Mouse (Mus musculus) neural tube, embryonic 14.5 days (tissue): ENCODE results near the gene Cnn2. TPM values are rescaled to one million over a fixed set of nuclear protein-coding genes. Genes with fewer than 3 reads are reported as not detected.
A peak's percentile ranks its signal among the peaks of the same experiment; 100 is the strongest.

ENCODE experiments used
- ATAC-seq: fragments of 200-750 bp; cut with Nextera tagmentation; 2 replicates; pipeline ENCODE4 v1.8.0; 2017; ENCODE audit warnings: low read depth, mild to moderate bottlenecking, moderate TSS enrichment, moderate library complexity
- H3K27ac ChIP-seq: fragments of 300-500 bp; sonication (generic); 2 replicates; pipeline ENCODE4 v1.5.1; 2014; ENCODE audit warnings: low read depth, mild to moderate bottlenecking, control low read depth, low read length, moderate library complexity, mixed read lengths
- H3K27me3 ChIP-seq: fragments of 300-500 bp; sonication (generic); 2 replicates; pipeline ENCODE4 v1.6.1; 2014; ENCODE audit warnings: low read length; ENCODE audit not compliant: control insufficient read depth, insufficient read depth
- H3K36me3 ChIP-seq: fragments of 300-500 bp; sonication (generic); 2 replicates; pipeline ENCODE4 v1.6.1; 2014; ENCODE audit warnings: low read length, mixed read lengths; ENCODE audit not compliant: control insufficient read depth, insufficient read depth
- H3K4me1 ChIP-seq: fragments of 300-500 bp; sonication (generic); 2 replicates; pipeline ENCODE4 v1.6.1; 2014; ENCODE audit warnings: low read length; ENCODE audit not compliant: control insufficient read depth, insufficient read depth
- H3K4me2 ChIP-seq: fragments of 300-500 bp; sonication (generic); 2 replicates; pipeline ENCODE4 v1.6.1; 2014; ENCODE audit warnings: mild to moderate bottlenecking, low read depth, low read length, control low read depth
- H3K4me3 ChIP-seq: fragments of 300-500 bp; sonication (generic); 2 replicates; pipeline ENCODE4 v1.5.1; 2014; ENCODE audit warnings: low read depth, low read length, control low read depth, mixed read lengths
- H3K9ac ChIP-seq: fragments of 300-500 bp; sonication (generic); replicated peaks from 2 replicates; pipeline ENCODE4 v1.6.1; 2014; ENCODE audit warnings: low read depth, mild to moderate bottlenecking, control low read depth, low read length, mixed read lengths
- H3K9me3 ChIP-seq: fragments of 300-500 bp; sonication (generic); 2 replicates; pipeline ENCODE4 v1.6.1; 2016; ENCODE audit warnings: low read length; ENCODE audit not compliant: control insufficient read depth
- WGBS: fragments of 180-500 bp; shearing (Covaris S2); extraction: QIAGEN DNeasy Blood & Tissue Kit; methylation state at CpG from one replicate; pipeline ENCODE4 v1.1.7; 2014; 5-methylcytosine and 5-hydroxymethylcytosine counted together
- polyA plus RNA-seq: library from polyadenylated mRNA; unstranded; fragments of >200 nt; fragmentation: Nextera tagmentation; extraction: Ambion mirVana; gene quantifications from 2 replicates; pipeline ENCODE4 v1.2.1, GENCODE M21; 2014

Cnn2 gene
- polyA plus RNA-seq, 1 experiment from 2014 or later, result 9.9 TPM

- WGBS, result 86% methylated on average over 8 of the region's 8 CpGs
- peaks cover 17% of the 10 kb centered on the region for H3K27me3 ChIP-seq
- no peaks in the 10 kb centered on the region for H3K9me3 ChIP-seq
- no peak overlapping the region for H3K9ac ChIP-seq
- H3K4me2 ChIP-seq, result no peak overlapping the region
- H3K4me1 ChIP-seq, result 0 out of 2 replicates have a peak, but pooled peaks cover 6% of the 10 kb centered on the region
- peaks cover 39% of the 10 kb centered on the region for H3K36me3 ChIP-seq
- H3K4me3 ChIP-seq, result no peak overlapping the region
- no peak for ATAC-seq
- H3K27ac ChIP-seq, result no peak overlapping the region
These were observed 13.7 kb upstream of the Cnn2 start for GRCm38 (mm10) chr10:79974668-79975067.

GRCm38 (mm10) chr10:79976071-79976721, 12.2 kb upstream of the Cnn2 start:
- H3K27me3 ChIP-seq, result peaks cover 6% of the 10 kb centered on the region
- no peaks in the 10 kb centered on the region for H3K9me3 ChIP-seq
- H3K4me2 ChIP-seq, result no peak overlapping the region
- WGBS, result 85% methylated on average over 25 of the region's 28 CpGs
- no peak overlapping the region for H3K4me3 ChIP-seq
- H3K9ac ChIP-seq, result no peak overlapping the region
- ATAC-seq, result no peak
- no peak overlapping the region for H3K27ac ChIP-seq
- no peaks in the 10 kb centered on the region for H3K4me1 ChIP-seq
- peaks cover 39% of the 10 kb centered on the region for H3K36me3 ChIP-seq

- Histone ChIP-seq H3K4me1 (peaks cover 5% of the 10 kb centered on the region; the same call in 1 of the 2 replicates), H3K4me2 (no peak overlapping the region), H3K36me3 (peaks cover 39% of the 10 kb centered on the region), H3K27me3 (peaks cover 3% of the 10 kb centered on the region; the same call in 1 of the 2 replicates), H3K9ac (no peak overlapping the region), H3K9me3 (no peaks in the 10 kb centered on the region), H3K27ac (no peak overlapping the region), H3K4me3 (no peak overlapping the region)
- WGBS, result 67% methylated on average over 30 of the region's 36 CpGs
- ATAC-seq, result no peak
These were observed 11.7 kb upstream of the Cnn2 start for GRCm38 (mm10) chr10:79976722-79977107.

GRCm38 (mm10) chr10:79977324-79977723, 11.1 kb upstream of the Cnn2 start:
- peaks cover 39% of the 10 kb centered on the region for H3K36me3 ChIP-seq
- no peaks in the 10 kb centered on the region for H3K9me3 ChIP-seq
- no peak overlapping the region for H3K9ac ChIP-seq
- no peak overlapping the region for H3K27ac ChIP-seq
- no peak overlapping the region for H3K4me2 ChIP-seq
- no peak for ATAC-seq
- peaks cover 6% of the 10 kb centered on the region for H3K4me1 ChIP-seq
- H3K27me3 ChIP-seq, result no peaks in the 10 kb centered on the region
- no peak overlapping the region for H3K4me3 ChIP-seq
- WGBS, result 82% methylated on average over 28 of the region's 28 CpGs

GRCm38 (mm10) chr10:79978061-79978460, 10.3 kb upstream of the Cnn2 start:
- peaks cover 39% of the 10 kb centered on the region for H3K36me3 ChIP-seq
- ATAC-seq, result no peak
- H3K4me1 ChIP-seq, result peaks cover 14% of the 10 kb centered on the region
- H3K9ac ChIP-seq, result no peak overlapping the region
- no peaks in the 10 kb centered on the region for H3K27me3 ChIP-seq
- H3K9me3 ChIP-seq, result no peaks in the 10 kb centered on the region
- WGBS, result 99% methylated on average over 18 of the region's 21 CpGs
- H3K27ac ChIP-seq, result no peak overlapping the region
- H3K4me2 ChIP-seq, result no peak overlapping the region
- H3K4me3 ChIP-seq, result no peak overlapping the region

- H3K36me3 ChIP-seq, result peaks cover 39% of the 10 kb centered on the region
- WGBS, result 92% methylated on average over 22 of the region's 22 CpGs
- ATAC-seq, result no peak
These were observed 8.8 kb upstream of the Cnn2 start for GRCm38 (mm10) chr10:79979401-79980155.

GRCm38 (mm10) chr10:79983205-79983604, 5.2 kb upstream of the Cnn2 start:
- no peak for ATAC-seq
- H3K27me3 ChIP-seq, result peaks cover 4% of the 10 kb centered on the region
- peak overlapping the region; percentile 83 for H3K9ac ChIP-seq
- peak overlapping the region; percentile 94; the same call in 1 of the 2 replicates for H3K27ac ChIP-seq
- H3K36me3 ChIP-seq, result peaks cover 9% of the 10 kb centered on the region
- no peaks in the 10 kb centered on the region for H3K9me3 ChIP-seq
- H3K4me2 ChIP-seq, result peak overlapping the region; percentile 98
- H3K4me1 ChIP-seq, result peaks cover 26% of the 10 kb centered on the region
- H3K4me3 ChIP-seq, result peak overlapping the region; percentile 75
- WGBS, result 74% methylated on average over 5 of the region's 5 CpGs

More at GRCm38 (mm10) chr10:79979401-79980155, 8.8 kb upstream of the Cnn2 start:
- Histone ChIP-seq H3K4me3 (no peak overlapping the region), H3K9ac (no peak overlapping the region), H3K27me3 (no peaks in the 10 kb centered on the region), H3K27ac (no peak overlapping the region), H3K4me2 (no peak overlapping the region), H3K9me3 (no peaks in the 10 kb centered on the region), H3K4me1 (peaks cover 19% of the 10 kb centered on the region)

- Histone ChIP-seq H3K9me3 (no peaks in the 10 kb centered on the region), H3K36me3 (peaks cover 5% of the 10 kb centered on the region), H3K27ac (peak overlapping the region; percentile 94), H3K4me1 (peaks cover 28% of the 10 kb centered on the region), H3K4me2 (peak overlapping the region; percentile 98), H3K27me3 (peaks cover 9% of the 10 kb centered on the region), H3K9ac (peak overlapping the region; percentile 83), H3K4me3 (peak overlapping the region; percentile 75)
- WGBS, result 3% methylated on average over 16 of the region's 21 CpGs
- peak; percentile 4; the same call in 1 of the 2 replicates for ATAC-seq
These were observed 4.7 kb upstream of the Cnn2 start for GRCm38 (mm10) chr10:79983670-79984069.

GRCm38 (mm10) chr10:79984195-79984816, 4.1 kb upstream of the Cnn2 start, which contains the start of gene Tmem259:
TSS of gene Tmem259 (minus strand) at chr10:79984330.
- under 1% methylated on average over 49 of the region's 49 CpGs for WGBS
- Histone ChIP-seq H3K4me3 (peak within 1 kb of the TSS; percentile 75), H3K4me1 (peaks cover 28% of the 10 kb centered on the region), H3K27me3 (peaks cover 15% of the 10 kb centered on the region), H3K9me3 (no peaks in the 10 kb centered on the region), H3K36me3 (no peaks in the 10 kb centered on the region), H3K9ac (peak within 1 kb of the TSS; percentile 83), H3K27ac (peak within 1 kb of the TSS; percentile 94), H3K4me2 (peak within 1 kb of the TSS; percentile 98)
- peak; percentile 80 for ATAC-seq
